Mouse (Mus musculus): ENCODE measurements around the gene Fbxl13. TPM values are rescaled to one million over a fixed set of nuclear protein-coding genes. Genes with fewer than 3 reads are reported as not detected.
"Not testable (repeated sequence)": the region's sequence is repeated elsewhere in the genome, so short reads cannot be mapped to it uniquely, and the experiment has no call there.

Fbxl13 gene
- polyA plus RNA-seq, 1 experiment from 2014 or later, result 0.19 TPM

GRCm38 (mm10) chr5:21656912-21657311 is 11.5 kb upstream of the Fbxl13 start:
- Histone ChIP-seq H3K4me1 (replicated peaks) (peaks cover 8% of the 10 kb centered on the region), H3K4me2 (no peak overlapping the region), H3K27ac (ENCODE audit: poor library complexity, severe bottlenecking) (no peak overlapping the region), H3K9ac (no peak overlapping the region), H3K27me3 (replicated peaks) (no peaks in the 10 kb centered on the region), H3K4me3 (no peak overlapping the region), H3K36me3 (peaks cover 69% of the 10 kb centered on the region), H3K9me3 (replicated peaks) (no peaks in the 10 kb centered on the region)
- ATAC-seq (ENCODE audit: insufficient number of reproducible peaks, low FRiP score), result no peak
- WGBS, result 85% methylated on average over 9 of the region's 9 CpGs

- Histone ChIP-seq H3K36me3 (peaks cover 66% of the 10 kb centered on the region), H3K4me2 (no peak overlapping the region), H3K27ac (ENCODE audit: poor library complexity, severe bottlenecking) (peak overlapping the region; percentile 21; the same call in 1 of the 2 replicates), H3K27me3 (replicated peaks) (no peaks in the 10 kb centered on the region), H3K9me3 (replicated peaks) (no peaks in the 10 kb centered on the region), H3K9ac (no peak overlapping the region), H3K4me3 (no peak overlapping the region), H3K4me1 (replicated peaks) (peaks cover 3% of the 10 kb centered on the region; the same call in 1 of the 2 replicates)
- no peak for ATAC-seq (ENCODE audit: insufficient number of reproducible peaks, low FRiP score)
- WGBS, result 73% methylated on average over 7 of the region's 7 CpGs
These were observed 6.6 kb upstream of the Fbxl13 start for GRCm38 (mm10) chr5:21651885-21652612.

GRCm38 (mm10) chr5:21650736-21651135 is 5.3 kb upstream of the Fbxl13 start:
- Histone ChIP-seq H3K9me3 (replicated peaks) (no peaks in the 10 kb centered on the region), H3K9ac (no peak overlapping the region), H3K36me3 (peaks cover 60% of the 10 kb centered on the region), H3K4me3 (no peak overlapping the region), H3K27ac (ENCODE audit: poor library complexity, severe bottlenecking) (no peak overlapping the region), H3K4me2 (no peak overlapping the region), H3K27me3 (replicated peaks) (no peaks in the 10 kb centered on the region), H3K4me1 (replicated peaks) (peaks cover 11% of the 10 kb centered on the region)
- 75% methylated on average over 2 of the region's 2 CpGs for WGBS
- ATAC-seq (ENCODE audit: insufficient number of reproducible peaks, low FRiP score), result no peak

GRCm38 (mm10) chr5:21646133-21646491 is 678 bp upstream of the Fbxl13 start:
- WGBS, result 1% methylated on average over 25 of the region's 25 CpGs
- Histone ChIP-seq H3K36me3 (peaks cover 30% of the 10 kb centered on the region), H3K27me3 (replicated peaks) (no peaks in the 10 kb centered on the region), H3K27ac (ENCODE audit: poor library complexity, severe bottlenecking) (peak overlapping the region; percentile 58), H3K9ac (peak overlapping the region; percentile 87), H3K4me1 (replicated peaks) (peaks cover 13% of the 10 kb centered on the region), H3K4me3 (peak overlapping the region; percentile 74), H3K4me2 (peak overlapping the region; percentile 92), H3K9me3 (replicated peaks) (no peaks in the 10 kb centered on the region)
- ATAC-seq (ENCODE audit: insufficient number of reproducible peaks, low FRiP score), result no peak; the same call in 1 of the 2 replicates

GRCm38 (mm10) chr5:21644891-21645438 is 469 bp downstream of the Fbxl13 start:
- H3K27ac ChIP-seq (ENCODE audit: poor library complexity, severe bottlenecking), result no peak overlapping the region

GRCm38 (mm10) chr5:21643606-21644005 is 1.8 kb downstream of the Fbxl13 start:
- 33% methylated on average over 1 of the region's 1 CpGs for WGBS
- H3K27ac ChIP-seq (ENCODE audit: poor library complexity, severe bottlenecking), result no peak overlapping the region
- no peak for ATAC-seq (ENCODE audit: insufficient number of reproducible peaks, low FRiP score)
- H3K9ac ChIP-seq, result no peak overlapping the region
- H3K4me3 ChIP-seq, result no peak overlapping the region
- H3K36me3 ChIP-seq, result peaks cover 6% of the 10 kb centered on the region
- peaks cover 13% of the 10 kb centered on the region for H3K4me1 ChIP-seq (replicated peaks)
- H3K9me3 ChIP-seq (replicated peaks), result no peaks in the 10 kb centered on the region
- H3K4me2 ChIP-seq, result no peak overlapping the region
- no peaks in the 10 kb centered on the region for H3K27me3 ChIP-seq (replicated peaks)

More at GRCm38 (mm10) chr5:21644891-21645438, 469 bp downstream of the Fbxl13 start:
- ATAC-seq (ENCODE audit: insufficient number of reproducible peaks, low FRiP score), result 0 out of 2 replicates have a peak, but pooled peaks have one; percentile 6
- Histone ChIP-seq H3K4me1 (replicated peaks) (peaks cover 13% of the 10 kb centered on the region), H3K27me3 (replicated peaks) (no peaks in the 10 kb centered on the region), H3K4me2 (peak overlapping the region; percentile 92), H3K9ac (no peak overlapping the region), H3K36me3 (peaks cover 19% of the 10 kb centered on the region), H3K4me3 (peak overlapping the region; percentile 74), H3K9me3 (replicated peaks) (no peaks in the 10 kb centered on the region)
- WGBS, result 15% methylated on average over 14 of the region's 14 CpGs

- Histone ChIP-seq H3K9me3 (replicated peaks) (no peaks in the 10 kb centered on the region), H3K36me3 (no peaks in the 10 kb centered on the region), H3K27ac (ENCODE audit: poor library complexity, severe bottlenecking) (no peak overlapping the region), H3K9ac (no peak overlapping the region), H3K4me1 (replicated peaks) (0 out of 2 replicates have a peak, but pooled peaks cover 5% of the 10 kb centered on the region), H3K27me3 (replicated peaks) (no peaks in the 10 kb centered on the region), H3K4me2 (no peak overlapping the region), H3K4me3 (no peak overlapping the region)
- no peak for ATAC-seq (ENCODE audit: insufficient number of reproducible peaks, low FRiP score)
- 2% methylated on average over 1 of the region's 1 CpGs for WGBS
These were observed 4.5 kb downstream of the Fbxl13 start for GRCm38 (mm10) chr5:21640961-21641360.

GRCm38 (mm10) chr5:21625916-21626315 is 19.5 kb downstream of the Fbxl13 start:
- no peaks in the 10 kb centered on the region for H3K36me3 ChIP-seq
- H3K4me2 ChIP-seq, result no peak overlapping the region
- H3K27me3 ChIP-seq (replicated peaks), result no peaks in the 10 kb centered on the region
- H3K4me1 ChIP-seq (replicated peaks), result no peaks in the 10 kb centered on the region
- H3K9ac ChIP-seq, result no peak overlapping the region
- H3K27ac ChIP-seq (ENCODE audit: poor library complexity, severe bottlenecking), result no peak overlapping the region
- ATAC-seq (ENCODE audit: insufficient number of reproducible peaks, low FRiP score), result no peak
- no peak overlapping the region for H3K4me3 ChIP-seq
- H3K9me3 ChIP-seq (replicated peaks), result 0 out of 2 replicates have a peak, but pooled peaks cover 3% of the 10 kb centered on the region

- no peak overlapping the region for H3K27ac ChIP-seq (ENCODE audit: poor library complexity, severe bottlenecking)
- H3K9me3 ChIP-seq (replicated peaks), result no peaks in the 10 kb centered on the region
- no peaks in the 10 kb centered on the region for H3K27me3 ChIP-seq (replicated peaks)
- H3K36me3 ChIP-seq, result no peaks in the 10 kb centered on the region
- H3K9ac ChIP-seq, result no peak overlapping the region
- 50% methylated on average over 3 of the region's 3 CpGs for WGBS
- no peak overlapping the region for H3K4me2 ChIP-seq
- no peak overlapping the region for H3K4me3 ChIP-seq
- no peak for ATAC-seq (ENCODE audit: insufficient number of reproducible peaks, low FRiP score)
- no peaks in the 10 kb centered on the region for H3K4me1 ChIP-seq (replicated peaks)
These were observed 28.9 kb downstream of the Fbxl13 start for GRCm38 (mm10) chr5:21616450-21617009.

- not testable (repeated sequence) for H3K9ac ChIP-seq; H3K27me3 ChIP-seq (replicated peaks); H3K27ac ChIP-seq (ENCODE audit: poor library complexity, severe bottlenecking); ATAC-seq (ENCODE audit: insufficient number of reproducible peaks, low FRiP score); H3K4me1 ChIP-seq (replicated peaks); H3K4me3 ChIP-seq; H3K36me3 ChIP-seq; H3K9me3 ChIP-seq (replicated peaks); H3K4me2 ChIP-seq
- whole genome bisulfite sequencing, result 91% methylated on average over 11 of the region's 11 CpGs
These were observed 31.1 kb downstream of the Fbxl13 start for GRCm38 (mm10) chr5:21614299-21614698.

- WGBS, result 51% methylated on average over 3 of the region's 3 CpGs
- Histone ChIP-seq H3K9me3 (replicated peaks) (0 out of 2 replicates have a peak, but pooled peaks cover 3% of the 10 kb centered on the region), H3K4me2 (no peak overlapping the region), H3K9ac (no peak overlapping the region), H3K4me3 (no peak overlapping the region), H3K36me3 (no peaks in the 10 kb centered on the region), H3K4me1 (replicated peaks) (no peaks in the 10 kb centered on the region), H3K27me3 (replicated peaks) (no peaks in the 10 kb centered on the region), H3K27ac (ENCODE audit: poor library complexity, severe bottlenecking) (no peak overlapping the region)
- no peak for ATAC-seq (ENCODE audit: insufficient number of reproducible peaks, low FRiP score)
These were observed 34.4 kb downstream of the Fbxl13 start for GRCm38 (mm10) chr5:21610996-21611395.
